Mouse (Mus musculus): ENCODE data around the gene Hap1. TPM values are rescaled to one million over a fixed set of nuclear protein-coding genes. Genes with fewer than 3 reads are reported as not detected.
A peak's percentile ranks its signal among the peaks of the same experiment; 100 is the strongest.

Gene Hap1
- polyA plus RNA-seq (2012; fragmentation: generic; extraction: Trizol): 1.0 TPM

DNA sequence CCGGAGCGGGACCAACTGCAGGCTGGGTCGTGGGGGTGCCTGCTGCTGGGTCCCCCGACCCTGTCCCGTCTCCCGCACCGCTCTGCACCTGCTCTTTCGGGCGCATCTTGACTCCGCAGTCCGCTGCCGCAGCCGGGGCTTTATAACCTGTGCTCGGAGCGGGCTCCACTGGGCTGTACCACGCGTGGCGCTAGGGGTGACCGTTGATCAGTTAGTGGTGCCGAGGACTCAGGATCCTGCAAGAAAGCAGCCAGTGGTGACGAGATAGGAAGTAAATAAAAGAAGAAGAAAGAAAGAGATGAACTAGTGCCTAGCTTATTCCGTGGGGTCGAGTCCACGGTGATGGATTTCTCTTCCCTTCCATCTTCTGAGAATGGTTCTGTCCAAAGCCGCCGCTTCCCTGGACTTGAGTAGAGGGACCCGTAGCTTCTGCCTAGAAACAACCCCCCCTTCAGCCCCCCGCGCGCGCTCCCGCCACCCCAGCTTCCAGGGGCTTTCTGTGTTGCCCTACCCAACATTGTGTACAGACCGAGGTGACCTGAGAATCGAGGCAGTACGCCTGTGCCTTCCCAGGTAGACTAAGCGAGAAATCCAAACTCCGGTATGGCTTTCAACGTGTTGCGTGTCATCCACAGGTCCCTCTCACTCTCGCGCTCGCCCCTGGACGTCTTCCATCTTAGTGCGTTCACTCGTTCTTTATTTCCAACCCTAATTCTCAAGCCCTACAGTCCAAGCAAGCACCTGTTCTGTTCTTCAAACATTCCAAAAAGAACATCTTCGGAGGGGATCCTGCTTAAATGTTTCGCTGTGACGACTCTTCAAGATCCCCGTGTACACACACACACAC lies at the start of gene Hap1:
TSS of gene Hap1 (minus strand) at position 157 of the 847 bp plus-strand sequence.
- H3K27me3 ChIP-seq (ENCODE audit: control insufficient read depth, insufficient read depth, insufficient read length): peaks cover 8% of the 10 kb centered on the region
- no peak for TF ChIP-seq MAX (IDR thresholded peaks at IDR 0.05; ENCODE audit: low read depth)
- TF ChIP-seq POLR2A (IDR thresholded peaks at IDR 0.05; ENCODE audit: insufficient read length, low read depth): no peak
- TF ChIP-seq MYOG (IDR thresholded peaks at IDR 0.05; ENCODE audit: control insufficient read depth in 1 of 3, insufficient read depth in 1 of 3, insufficient read length in 2 of 3, low read depth in 2 of 3): peak in 1 of 3 experiments; percentile 12
- TF ChIP-seq MYOD1 (IDR thresholded peaks at IDR 0.05; ENCODE audit: control insufficient read depth in 1 of 3, insufficient read length in 2 of 3, low read depth in 2 of 3): peak in 1 of 3 experiments; percentile 47
- no peak for TF ChIP-seq E2F4 (IDR thresholded peaks at IDR 0.05; ENCODE audit: insufficient read depth)
- no peak for TF ChIP-seq REST (IDR thresholded peaks at IDR 0.05; ENCODE audit: insufficient read depth, insufficient read length)
- TF ChIP-seq POLR2AphosphoS2 (IDR thresholded peaks at IDR 0.05; ENCODE audit: insufficient read length, low read depth): no peak
- no peak for TF ChIP-seq CEBPB (IDR thresholded peaks at IDR 0.05; ENCODE audit: insufficient read depth, poor library complexity, severe bottlenecking)
- no peak for TF ChIP-seq USF1 (IDR thresholded peaks at IDR 0.05; ENCODE audit: low read depth)
- TF ChIP-seq TCF3 (IDR thresholded peaks at IDR 0.05; ENCODE audit: insufficient read length, low read depth): no peak
- TF ChIP-seq TCF12 (IDR thresholded peaks at IDR 0.05; ENCODE audit: insufficient read depth, poor library complexity, severe bottlenecking): no peak
- no peak for TF ChIP-seq SRF (IDR thresholded peaks at IDR 0.05; ENCODE audit: control insufficient read depth, insufficient read length, low read depth)
- H3K79me2 ChIP-seq (ENCODE audit: control insufficient read depth, insufficient read depth): no peaks in the 10 kb centered on the region
- no peak within 1 kb of the TSS for H3ac ChIP-seq (ENCODE audit: control insufficient read depth, insufficient read length)
- no peaks in the 10 kb centered on the region for H3K36me3 ChIP-seq (ENCODE audit: control insufficient read depth, insufficient read depth)
- H3K4me3 ChIP-seq: peak within 1 kb of the TSS; percentile 33
- peak within 1 kb of the TSS; percentile 100 for H3K4me2 ChIP-seq (ENCODE audit: low read depth)

DNA sequence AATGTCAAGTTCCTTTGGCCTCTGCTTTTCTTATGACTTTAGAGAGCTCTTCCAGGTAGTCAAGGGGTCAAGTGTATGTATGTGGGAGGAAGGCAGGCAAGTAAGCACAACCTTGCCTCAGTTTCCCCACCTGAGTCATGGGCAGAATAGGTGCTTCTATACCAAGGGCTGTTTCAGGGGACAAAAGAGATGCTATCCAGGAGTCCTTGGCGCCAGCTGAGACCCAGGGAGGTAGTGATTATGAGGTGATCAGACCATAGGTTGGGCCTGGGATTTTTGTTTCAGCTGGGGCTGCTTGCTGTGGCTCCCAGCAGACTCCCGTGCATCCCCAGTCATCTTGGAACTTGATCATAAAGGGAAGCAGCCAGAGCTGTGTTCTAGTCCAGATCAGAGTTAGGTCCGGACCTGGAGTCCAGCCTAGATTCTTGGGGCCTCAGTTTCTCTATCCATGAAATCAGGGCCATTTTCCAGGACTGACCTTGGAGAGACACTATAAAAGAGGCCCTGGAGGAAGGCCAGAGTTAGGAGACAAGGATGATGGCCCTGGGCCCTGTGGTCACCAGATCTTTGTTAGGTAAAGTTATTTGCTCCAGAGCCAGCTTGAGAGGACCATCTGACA lies 48.6 kb upstream of the Hap1 start:
- no peaks in the 10 kb centered on the region for H3K79me2 ChIP-seq (ENCODE audit: control insufficient read depth, insufficient read depth)
- TF ChIP-seq TCF12 (IDR thresholded peaks at IDR 0.05; ENCODE audit: insufficient read depth, poor library complexity, severe bottlenecking) (no peak), REST (IDR thresholded peaks at IDR 0.05; ENCODE audit: insufficient read depth, insufficient read length) (no peak), USF1 (IDR thresholded peaks at IDR 0.05; ENCODE audit: low read depth) (no peak), MYOD1 (IDR thresholded peaks at IDR 0.05; ENCODE audit: control insufficient read depth in 1 of 3, insufficient read length in 2 of 3, low read depth in 2 of 3) (no peak), POLR2AphosphoS2 (IDR thresholded peaks at IDR 0.05; ENCODE audit: insufficient read length, low read depth) (no peak), TCF3 (IDR thresholded peaks at IDR 0.05; ENCODE audit: insufficient read length, low read depth) (no peak), E2F4 (IDR thresholded peaks at IDR 0.05; ENCODE audit: insufficient read depth) (no peak)
- no peak overlapping the region for H3ac ChIP-seq (ENCODE audit: control insufficient read depth, insufficient read length)
- no peaks in the 10 kb centered on the region for H3K36me3 ChIP-seq (ENCODE audit: control insufficient read depth, insufficient read depth)
- H3K4me3 ChIP-seq: no peak overlapping the region
- H3K27me3 ChIP-seq (ENCODE audit: control insufficient read depth, insufficient read depth, insufficient read length): no peaks in the 10 kb centered on the region
- H3K4me2 ChIP-seq (ENCODE audit: low read depth): no peak overlapping the region

DNA sequence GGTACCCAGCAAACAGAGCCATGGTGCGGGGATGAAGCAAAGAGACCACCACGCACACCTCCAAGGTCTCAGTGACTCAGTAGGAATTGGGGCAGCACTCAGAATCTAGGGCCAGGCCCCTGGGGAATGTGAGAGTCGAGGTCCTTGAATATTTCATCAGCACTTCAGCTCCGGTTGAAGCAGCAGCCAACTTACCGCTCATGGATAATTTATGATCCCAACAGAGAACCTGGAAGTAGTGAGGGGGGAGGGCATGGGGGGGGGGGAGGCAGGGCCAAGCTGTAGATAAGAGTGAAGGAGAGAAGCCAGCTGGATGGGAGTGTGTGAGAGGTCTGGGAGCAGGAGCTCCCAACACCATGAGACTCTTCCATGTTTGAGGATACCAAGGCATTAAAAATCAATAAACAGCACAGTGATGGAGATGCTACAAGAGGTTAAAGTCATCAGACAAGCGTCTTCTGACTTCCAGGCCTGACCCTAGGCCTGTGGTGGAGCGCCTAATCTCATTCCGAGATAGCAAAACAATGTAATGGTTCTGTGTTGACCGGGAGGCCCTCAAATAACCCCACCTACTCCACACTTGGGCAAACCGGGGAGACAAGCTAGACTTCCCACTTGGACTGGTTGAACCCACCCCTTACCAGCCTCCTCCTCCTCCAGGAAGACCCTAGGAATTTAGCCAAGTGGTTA lies 47.7 kb upstream of the Hap1 start:
- no peak for TF ChIP-seq MAX (IDR thresholded peaks at IDR 0.05; ENCODE audit: low read depth)
- TF ChIP-seq E2F4 (IDR thresholded peaks at IDR 0.05; ENCODE audit: insufficient read depth): no peak
- no peak for TF ChIP-seq POLR2A (IDR thresholded peaks at IDR 0.05; ENCODE audit: insufficient read length, low read depth)
- no peak for TF ChIP-seq MYOG (IDR thresholded peaks at IDR 0.05; ENCODE audit: control insufficient read depth in 1 of 3, insufficient read depth in 1 of 3, insufficient read length in 2 of 3, low read depth in 2 of 3)
- TF ChIP-seq CEBPB (IDR thresholded peaks at IDR 0.05; ENCODE audit: insufficient read depth, poor library complexity, severe bottlenecking): no peak
- TF ChIP-seq POLR2AphosphoS2 (IDR thresholded peaks at IDR 0.05; ENCODE audit: insufficient read length, low read depth): no peak
- no peak for TF ChIP-seq USF1 (IDR thresholded peaks at IDR 0.05; ENCODE audit: low read depth)
- no peak for TF ChIP-seq MYOD1 (IDR thresholded peaks at IDR 0.05; ENCODE audit: control insufficient read depth in 1 of 3, insufficient read length in 2 of 3, low read depth in 2 of 3)
- no peak for TF ChIP-seq SRF (IDR thresholded peaks at IDR 0.05; ENCODE audit: control insufficient read depth, insufficient read length, low read depth)
- TF ChIP-seq TCF12 (IDR thresholded peaks at IDR 0.05; ENCODE audit: insufficient read depth, poor library complexity, severe bottlenecking): no peak
- Histone ChIP-seq H3K79me2 (ENCODE audit: control insufficient read depth, insufficient read depth) (no peaks in the 10 kb centered on the region), H3K4me3 (no peak overlapping the region), H3K36me3 (ENCODE audit: control insufficient read depth, insufficient read depth) (no peaks in the 10 kb centered on the region), H3ac (ENCODE audit: control insufficient read depth, insufficient read length) (no peak overlapping the region), H3K27me3 (ENCODE audit: control insufficient read depth, insufficient read depth, insufficient read length) (no peaks in the 10 kb centered on the region), H3K4me2 (ENCODE audit: low read depth) (no peak overlapping the region)

DNA sequence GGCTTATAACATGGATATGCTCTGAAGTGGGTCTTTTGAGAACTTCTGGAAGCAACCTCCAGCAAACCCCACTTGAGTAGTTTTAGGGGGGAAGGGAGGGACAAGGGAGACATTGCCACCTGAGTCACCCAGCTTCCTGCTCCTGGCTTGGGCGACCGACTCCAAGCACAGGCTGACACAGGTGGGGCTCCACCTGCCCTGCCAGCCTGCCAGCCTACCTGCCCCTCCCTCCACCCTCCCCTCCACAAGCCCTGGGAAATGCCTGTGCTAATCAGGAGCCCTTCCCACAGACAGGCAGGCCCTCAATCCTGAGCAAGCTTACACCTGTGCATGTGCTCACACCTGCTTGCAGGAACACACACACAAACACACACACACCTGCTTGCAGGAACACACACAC lies 46.8 kb upstream of the Hap1 start:
- no peak for TF ChIP-seq E2F4 (IDR thresholded peaks at IDR 0.05; ENCODE audit: insufficient read depth)
- TF ChIP-seq MYOD1 (IDR thresholded peaks at IDR 0.05; ENCODE audit: control insufficient read depth in 1 of 3, insufficient read length in 2 of 3, low read depth in 2 of 3): peak in 1 of 3 experiments; percentile 5
- no peak for TF ChIP-seq USF1 (IDR thresholded peaks at IDR 0.05; ENCODE audit: low read depth)
- TF ChIP-seq REST (IDR thresholded peaks at IDR 0.05; ENCODE audit: insufficient read depth, insufficient read length): no peak
- peak in 1 of 3 experiments; percentile 40 for TF ChIP-seq MYOG (IDR thresholded peaks at IDR 0.05; ENCODE audit: control insufficient read depth in 1 of 3, insufficient read depth in 1 of 3, insufficient read length in 2 of 3, low read depth in 2 of 3)
- Histone ChIP-seq H3ac (ENCODE audit: control insufficient read depth, insufficient read length) (no peak overlapping the region), H3K4me3 (no peak overlapping the region), H3K36me3 (ENCODE audit: control insufficient read depth, insufficient read depth) (no peaks in the 10 kb centered on the region), H3K79me2 (ENCODE audit: control insufficient read depth, insufficient read depth) (no peaks in the 10 kb centered on the region), H3K27me3 (ENCODE audit: control insufficient read depth, insufficient read depth, insufficient read length) (no peaks in the 10 kb centered on the region), H3K4me2 (ENCODE audit: low read depth) (peak overlapping the region; percentile 35)
